In genomic region chr7:43333899-43334298, GRCm38 (mm10) we compare ENCODE assay signal across 16 mouse cellular contexts. TPM values are rescaled to one million over a fixed set of nuclear protein-coding genes. Genes with fewer than 3 reads are reported as not detected.
DNase-seq lines count a peak whose midpoint lies in the region; ATAC-seq and TF ChIP-seq lines count a peak whose summit lies in the region.
"Had no signal": no experiment of that assay in that cellular context is flagged by ENCODE, and none has a peak within 500 bp of the region (broad histone marks: within the 10 kb centered on the region; RNA-seq: fewer than 3 reads in every experiment).

No protein-coding gene starts in this region.

- no peak overlapping the region for H3K4me2 ChIP-seq in hindbrain, embryonic 16.5 days (ENCODE audit: low read length)
- H3K4me2 ChIP-seq in hindbrain, embryonic 14.5 days (replicated peaks) = no peak overlapping the region
- no peak overlapping the region for H3K4me2 ChIP-seq in myocyte (ENCODE audit: low read depth)
- H3K4me2 ChIP-seq: forebrain, embryonic 12.5 days; kidney, embryonic 15.5 days; liver, embryonic 15.5 days; stomach, embryonic 15.5 days had no signal

- no peak for TF ChIP-seq CTCF in cerebellum, adult 2 months (IDR thresholded peaks at IDR 0.05; ENCODE audit: borderline replicate concordance, insufficient read depth, low read depth, low read length)

- 16% methylated on average over 2 of the region's 2 CpGs for WGBS in cerebellum, adult 2 months
- WGBS in hindbrain, embryonic 16.5 days = 66% methylated on average over 2 of the region's 2 CpGs
- 68% methylated on average over 2 of the region's 2 CpGs for WGBS in hindbrain, embryonic 14.5 days
- 77% methylated on average over 2 of the region's 2 CpGs for WGBS in forebrain, embryonic 10.5 days

- H3K36me3 ChIP-seq in hindbrain, embryonic 16.5 days (ENCODE audit: control insufficient read depth, insufficient read depth, low read length) = no peaks in the 10 kb centered on the region
- no peaks in the 10 kb centered on the region for H3K36me3 ChIP-seq in hindbrain, embryonic 14.5 days (replicated peaks; ENCODE audit: control insufficient read depth, insufficient read depth)
- H3K36me3 ChIP-seq in myocyte (ENCODE audit: control insufficient read depth, insufficient read depth) = no peaks in the 10 kb centered on the region
- H3K36me3 ChIP-seq in forebrain, embryonic 10.5 days (replicated peaks) = no peaks in the 10 kb centered on the region
- H3K36me3 ChIP-seq: forebrain, embryonic 12.5 days; kidney, embryonic 15.5 days; limb, embryonic 10.5 days; liver, embryonic 15.5 days; stomach, embryonic 15.5 days had no signal

- no peak overlapping the region for H3K4me3 ChIP-seq in cerebellum, adult 2 months (replicated peaks; ENCODE audit: insufficient read depth, low read depth, low read length)
- H3K4me3 ChIP-seq in hindbrain, embryonic 16.5 days (ENCODE audit: low read length) = no peak overlapping the region
- H3K4me3 ChIP-seq in hindbrain, embryonic 14.5 days (replicated peaks; ENCODE audit: low read length) = no peak overlapping the region
- H3K4me3 ChIP-seq in myocyte = no peak overlapping the region
- no peak overlapping the region for H3K4me3 ChIP-seq in forebrain, embryonic 10.5 days
- H3K4me3 ChIP-seq: forebrain, embryonic 12.5 days; kidney, embryonic 15.5 days; limb, embryonic 10.5 days; liver, embryonic 15.5 days; stomach, embryonic 15.5 days had no signal

- no peak overlapping the region for H3K27ac ChIP-seq in cerebellum, adult 2 months (ENCODE audit: insufficient read depth, low read length)
- H3K27ac ChIP-seq in hindbrain, embryonic 16.5 days (ENCODE audit: low read depth, low read length) = no peak overlapping the region
- no peak overlapping the region for H3K27ac ChIP-seq in hindbrain, embryonic 14.5 days
- no peak overlapping the region for H3K27ac ChIP-seq in forebrain, embryonic 10.5 days
- H3K27ac ChIP-seq: forebrain, embryonic 12.5 days; kidney, embryonic 15.5 days; limb, embryonic 10.5 days; liver, embryonic 15.5 days; stomach, embryonic 15.5 days had no signal

- ATAC-seq in hindbrain, embryonic 16.5 days = peak; percentile 64
- ATAC-seq in hindbrain, embryonic 14.5 days (ENCODE audit: low FRiP score) = no peak
- ATAC-seq: intestine, postnatal 0 days had no signal

- H3K79me2 ChIP-seq in myocyte (ENCODE audit: control insufficient read depth, insufficient read depth) = no peaks in the 10 kb centered on the region

- H3ac ChIP-seq in myocyte (ENCODE audit: control insufficient read depth, insufficient read length) = no peak overlapping the region

- H3K4me1 ChIP-seq in cerebellum, adult 2 months (ENCODE audit: control insufficient read depth, insufficient read depth, low read length) = no peaks in the 10 kb centered on the region
- H3K4me1 ChIP-seq in hindbrain, embryonic 16.5 days (ENCODE audit: control insufficient read depth, insufficient read depth, low read depth, low read length) = no peaks in the 10 kb centered on the region
- H3K4me1 ChIP-seq in hindbrain, embryonic 14.5 days (replicated peaks; ENCODE audit: control insufficient read depth, insufficient read depth, low read length) = no peaks in the 10 kb centered on the region
- no peaks in the 10 kb centered on the region for H3K4me1 ChIP-seq in forebrain, embryonic 10.5 days
- H3K4me1 ChIP-seq: forebrain, embryonic 12.5 days; kidney, embryonic 15.5 days; limb, embryonic 10.5 days; liver, embryonic 15.5 days; stomach, embryonic 15.5 days had no signal

- DNase-seq in cerebellum, postnatal 10 days = peak; percentile 44 to 56
- no peak for DNase-seq in cerebellum, adult 2 months
- no peak for DNase-seq in hindbrain, embryonic 14.5 days (ENCODE audit: low spot score)
- peak; percentile 46 for DNase-seq in R1 (ENCODE audit: low read depth, low spot score)
- no peak for DNase-seq in forebrain, embryonic 10.5 days (ENCODE audit: extremely low spot score, low spot score)
- DNase-seq: midbrain, embryonic 14.5 days; right cerebral cortex, adult 18-20 months; thymus, postnatal 25 days had no signal

- no peak overlapping the region for H3K9ac ChIP-seq in hindbrain, embryonic 16.5 days (ENCODE audit: low read depth, low read length)
- no peak overlapping the region for H3K9ac ChIP-seq in hindbrain, embryonic 14.5 days
- H3K9ac ChIP-seq: forebrain, embryonic 12.5 days; kidney, embryonic 15.5 days; liver, embryonic 15.5 days; stomach, embryonic 15.5 days had no signal

- H3K27me3 ChIP-seq in cerebellum, adult 2 months (ENCODE audit: control insufficient read depth, insufficient read depth, low read length) = no peaks in the 10 kb centered on the region
- no peaks in the 10 kb centered on the region for H3K27me3 ChIP-seq in hindbrain, embryonic 16.5 days (replicated peaks; ENCODE audit: control insufficient read depth, insufficient read depth, low read length)
- H3K27me3 ChIP-seq in hindbrain, embryonic 14.5 days (ENCODE audit: control insufficient read depth, insufficient read depth, low read length) = no peaks in the 10 kb centered on the region
- H3K27me3 ChIP-seq in myocyte (ENCODE audit: control insufficient read depth, insufficient read depth, insufficient read length) = no peaks in the 10 kb centered on the region
- no peaks in the 10 kb centered on the region for H3K27me3 ChIP-seq in forebrain, embryonic 10.5 days (ENCODE audit: poor library complexity, severe bottlenecking)
- H3K27me3 ChIP-seq: forebrain, embryonic 12.5 days; kidney, embryonic 15.5 days; liver, embryonic 15.5 days; stomach, embryonic 15.5 days had no signal

- no peak for TF ChIP-seq POLR2A in cerebellum, adult 2 months (IDR thresholded peaks at IDR 0.05; ENCODE audit: borderline replicate concordance, insufficient read depth, low read length)
- TF ChIP-seq POLR2A in myocyte (IDR thresholded peaks at IDR 0.05; ENCODE audit: insufficient read length, low read depth) = no peak

- 0 out of 2 replicates have a peak, but pooled peaks cover 4% of the 10 kb centered on the region for H3K9me3 ChIP-seq in hindbrain, embryonic 16.5 days (ENCODE audit: control insufficient read depth, low read length)
- H3K9me3 ChIP-seq in hindbrain, embryonic 14.5 days (ENCODE audit: control insufficient read depth, low read length) = no peaks in the 10 kb centered on the region
- no peaks in the 10 kb centered on the region for H3K9me3 ChIP-seq in forebrain, embryonic 10.5 days
- H3K9me3 ChIP-seq: forebrain, embryonic 12.5 days; kidney, embryonic 15.5 days; limb, embryonic 10.5 days; liver, embryonic 15.5 days; stomach, embryonic 15.5 days had no signal

TF ChIP-seq in myocyte, 11 proteins besides CTCF, POLR2A, EP300 and RAD21:
- TF ChIP-seq MAX (IDR thresholded peaks at IDR 0.05; ENCODE audit: low read depth) = no peak
- peak in 2 of 3 experiments; percentile 21 to 59 for TF ChIP-seq MYOG (IDR thresholded peaks at IDR 0.05; ENCODE audit: control insufficient read depth in 1 of 3, insufficient read depth in 1 of 3, insufficient read length in 2 of 3, low read depth in 2 of 3)
- TF ChIP-seq CEBPB (IDR thresholded peaks at IDR 0.05; ENCODE audit: insufficient read depth, poor library complexity, severe bottlenecking) = no peak
- TF ChIP-seq USF1 (IDR thresholded peaks at IDR 0.05; ENCODE audit: low read depth) = no peak
- TF ChIP-seq TCF3 (IDR thresholded peaks at IDR 0.05; ENCODE audit: insufficient read length, low read depth) = no peak
- TF ChIP-seq SRF (IDR thresholded peaks at IDR 0.05; ENCODE audit: control insufficient read depth, insufficient read length, low read depth) = no peak
- TF ChIP-seq MYOD1 (IDR thresholded peaks at IDR 0.05; ENCODE audit: control insufficient read depth in 1 of 3, insufficient read length in 2 of 3, low read depth in 2 of 3) = peak in 2 of 3 experiments; percentile 38 to 58
- no peak for TF ChIP-seq REST (IDR thresholded peaks at IDR 0.05; ENCODE audit: insufficient read depth, insufficient read length)
- TF ChIP-seq POLR2AphosphoS2 (IDR thresholded peaks at IDR 0.05; ENCODE audit: insufficient read length, low read depth) = no peak
- TF ChIP-seq TCF12 (IDR thresholded peaks at IDR 0.05; ENCODE audit: insufficient read depth, poor library complexity, severe bottlenecking) = no peak

RNA-seq across cellular contexts. Expression of gene Siglecf, which starts 17.2 kb away (rescaled TPM):
- polyA plus RNA-seq in cerebellum, adult 2 months (2012; rRNA removed) = 0.14 and 0.31 TPM in 2 replicates
- 0.20 and 0.35 TPM in 2 replicates for polyA plus RNA-seq in hindbrain, embryonic 16.5 days (2015; fragmentation: Nextera tagmentation; extraction: Ambion mirVana)
- polyA plus RNA-seq in hindbrain, embryonic 14.5 days (2014; fragmentation: Nextera tagmentation; extraction: Ambion mirVana) = 0.12 TPM in 1 of 2 replicates, not detected in the other
- polyA plus RNA-seq in myocyte (2012; fragmentation: generic; extraction: Trizol) = not detected
- polyA plus RNA-seq in forebrain, embryonic 10.5 days (2016; fragmentation: Nextera tagmentation; extraction: Ambion mirVana) = 0.15 and 0.25 TPM in 2 replicates

RNA-seq across cellular contexts. Expression of gene Zfp715, which starts 20.8 kb away (rescaled TPM):
- polyA plus RNA-seq in cerebellum, adult 2 months (2012; rRNA removed) = 17.1 and 19.5 TPM in 2 replicates
- 19.3 and 23.1 TPM in 2 replicates for polyA plus RNA-seq in hindbrain, embryonic 16.5 days (2015; fragmentation: Nextera tagmentation; extraction: Ambion mirVana)
- polyA plus RNA-seq in hindbrain, embryonic 14.5 days (2014; fragmentation: Nextera tagmentation; extraction: Ambion mirVana) = 21.6 and 27.6 TPM in 2 replicates
- 2.7 TPM for polyA plus RNA-seq in myocyte (2012; fragmentation: generic; extraction: Trizol)
- polyA plus RNA-seq in forebrain, embryonic 10.5 days (2016; fragmentation: Nextera tagmentation; extraction: Ambion mirVana) = 11.3 TPM in 2 replicates

Comparison
In these comparisons a context has a peak if more than half of its experiments do, and no peak if none do; other contexts are left out.
1. DNase-seq: peak in cerebellum, postnatal 10 days (2 of 2) and R1 (single experiment); none in cerebellum, adult 2 months (0 of 2), hindbrain, embryonic 14.5 days (single experiment) and forebrain, embryonic 10.5 days (single experiment).